Comparison of ENCODE assay signal across 9 mouse cellular contexts in the genomic region with DNA sequence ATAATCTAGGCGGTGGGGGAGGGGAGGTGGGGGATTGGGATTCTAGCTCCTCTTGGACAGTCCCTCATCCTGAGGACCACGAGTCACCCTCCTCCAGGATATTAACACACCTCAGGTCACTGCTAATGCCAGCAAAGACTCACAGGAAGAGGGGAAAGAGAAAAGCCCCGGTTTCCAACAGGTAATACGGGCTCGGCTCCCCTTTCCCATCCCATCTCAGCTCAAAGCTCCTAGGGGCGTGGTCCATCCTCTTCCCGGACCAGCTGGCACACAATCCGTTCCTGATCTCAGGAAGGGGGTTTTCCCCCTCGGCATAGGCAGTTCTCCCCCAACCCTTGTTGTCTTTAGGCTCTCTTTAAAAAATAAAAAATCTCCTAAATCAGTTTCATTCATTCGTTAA. TPM values are rescaled to one million over a fixed set of nuclear protein-coding genes. Genes with fewer than 3 reads are reported as not detected.
DNase-seq lines count a peak whose midpoint lies in the region; ATAC-seq and TF ChIP-seq lines count a peak whose summit lies in the region.
"Had no signal": no experiment of that assay in that cellular context is flagged by ENCODE, and none has a peak within 500 bp of the region (broad histone marks: within the 10 kb centered on the region; RNA-seq: fewer than 3 reads in every experiment).

No protein-coding gene starts in this region.

- no peak for ATAC-seq in lung, embryonic 15.5 days (ENCODE audit: borderline replicate concordance, extremely low read depth, low FRiP score, low TSS enrichment)
- ATAC-seq in intestine, postnatal 0 days: no peak
- peak; percentile 22; the same call in 1 of the 2 replicates for ATAC-seq in neural tube, embryonic 15.5 days (ENCODE audit: low FRiP score)
- no peak for ATAC-seq in CD4-positive, CD25-positive, alpha-beta regulatory T cell, adult 4 months

- H3K4me1 ChIP-seq in lung, embryonic 15.5 days: peaks cover 9% of the 10 kb centered on the region
- no peaks in the 10 kb centered on the region for H3K4me1 ChIP-seq in lung, adult 2 months (ENCODE audit: control insufficient read depth, insufficient read depth, low read length)
- peaks cover 2% of the 10 kb centered on the region; the same call in 1 of the 2 replicates for H3K4me1 ChIP-seq in intestine, postnatal 0 days (replicated peaks; ENCODE audit: control insufficient read depth, insufficient read depth, low read length)
- H3K4me1 ChIP-seq in neural tube, embryonic 15.5 days: peaks cover 33% of the 10 kb centered on the region

- TF ChIP-seq POLR2A in lung, adult 2 months (IDR thresholded peaks at IDR 0.05; ENCODE audit: borderline replicate concordance, extremely low read depth, low read depth, low read length): no peak

- DNase-seq in lung, adult 2 months: no peak
- peak; percentile 44 for DNase-seq in embryo, embryonic 11 days
- no peak for DNase-seq in adrenal gland, adult 18-20 months (ENCODE audit: low spot score in 2 of 2)
- no peak for DNase-seq in adrenal gland, postnatal 36 days

- no peaks in the 10 kb centered on the region for H3K9me3 ChIP-seq in lung, embryonic 15.5 days
- no peaks in the 10 kb centered on the region for H3K9me3 ChIP-seq in intestine, postnatal 0 days (ENCODE audit: control insufficient read depth)
- H3K9me3 ChIP-seq in neural tube, embryonic 15.5 days (replicated peaks): no peaks in the 10 kb centered on the region

- H3K4me2 ChIP-seq in lung, embryonic 15.5 days: peak overlapping the region; percentile 58
- peak overlapping the region; percentile 43 for H3K4me2 ChIP-seq in intestine, postnatal 0 days (replicated peaks; ENCODE audit: low read depth)
- H3K4me2 ChIP-seq in neural tube, embryonic 15.5 days: peak overlapping the region; percentile 62

- H3K9ac ChIP-seq in lung, embryonic 15.5 days: no peak overlapping the region
- no peak overlapping the region for H3K9ac ChIP-seq in intestine, postnatal 0 days (ENCODE audit: low read depth, low read length)
- H3K9ac ChIP-seq in neural tube, embryonic 15.5 days (replicated peaks): peak overlapping the region; percentile 76
- H3K9ac ChIP-seq: liver, embryonic 14.5 days had no signal

- H3K27me3 ChIP-seq in lung, embryonic 15.5 days: peaks cover 47% of the 10 kb centered on the region
- peaks cover 10% of the 10 kb centered on the region for H3K27me3 ChIP-seq in intestine, postnatal 0 days (replicated peaks; ENCODE audit: control insufficient read depth, insufficient read depth, low read length)
- no peaks in the 10 kb centered on the region for H3K27me3 ChIP-seq in neural tube, embryonic 15.5 days (replicated peaks)

- 0% methylated on average over 10 of the region's 10 CpGs for WGBS in lung, embryonic 15.5 days
- 2% methylated on average over 10 of the region's 10 CpGs for WGBS in lung, adult 2 months
- WGBS in intestine, postnatal 0 days: 1% methylated on average over 10 of the region's 10 CpGs
- WGBS in neural tube, embryonic 15.5 days: 0% methylated on average over 10 of the region's 10 CpGs

- no peaks in the 10 kb centered on the region for H3K36me3 ChIP-seq in lung, embryonic 15.5 days
- H3K36me3 ChIP-seq in intestine, postnatal 0 days (ENCODE audit: control insufficient read depth, insufficient read depth): no peaks in the 10 kb centered on the region
- no peaks in the 10 kb centered on the region for H3K36me3 ChIP-seq in neural tube, embryonic 15.5 days

- no peak overlapping the region for H3K27ac ChIP-seq in lung, embryonic 15.5 days
- no peak overlapping the region for H3K27ac ChIP-seq in intestine, postnatal 0 days (ENCODE audit: low read depth, low read length)
- H3K27ac ChIP-seq in neural tube, embryonic 15.5 days (replicated peaks): peak overlapping the region; percentile 86
- H3K27ac ChIP-seq: liver, embryonic 14.5 days had no signal

- H3K4me3 ChIP-seq in lung, embryonic 15.5 days: peak overlapping the region; percentile 25
- no peak overlapping the region for H3K4me3 ChIP-seq in lung, adult 2 months (replicated peaks; ENCODE audit: extremely low read depth, low read depth, low read length)
- peak overlapping the region; percentile 24 for H3K4me3 ChIP-seq in intestine, postnatal 0 days (ENCODE audit: low read depth, low read length)
- peak overlapping the region; percentile 67 for H3K4me3 ChIP-seq in neural tube, embryonic 15.5 days (replicated peaks)

- no peak for TF ChIP-seq CTCF in lung, adult 2 months (IDR thresholded peaks at IDR 0.05; ENCODE audit: insufficient read depth, low read length)
- TF ChIP-seq CTCF in intestine, postnatal 0 days (IDR thresholded peaks at IDR 0.05; ENCODE audit: low read depth): no peak

RNA-seq across cellular contexts. Expression of a gene that starts 0.9 kb away (rescaled TPM):
- 14.0 and 18.6 TPM in 2 replicates for polyA plus RNA-seq in lung, embryonic 15.5 days (2015; fragmentation: Nextera tagmentation; extraction: Ambion mirVana)
- polyA plus RNA-seq in lung, adult 2 months (2012; rRNA removed): 5.5 and 12.2 TPM in 2 replicates
- 39.6 and 40.1 TPM in 2 replicates for polyA plus RNA-seq in intestine, postnatal 0 days (2015; fragmentation: Nextera tagmentation; extraction: Ambion mirVana)
- polyA plus RNA-seq in neural tube, embryonic 15.5 days (2015; fragmentation: Nextera tagmentation; extraction: Ambion mirVana): 1,138 and 1,419 TPM in 2 replicates
- polyA plus RNA-seq in CD4-positive, CD25-positive, alpha-beta regulatory T cell, adult 4 months (2017; shearing (Covaris generic)): not detected
- under 1 TPM; 0.60 to 0.83 TPM for total RNA-seq in adrenal gland, adult 18-20 months (2021)
- total RNA-seq in adrenal gland, postnatal 36 days (2021): 1 to 10 TPM; 1.4 to 2.2 TPM

Comparison
In these comparisons a context has a peak if more than half of its experiments do, and no peak if none do; other contexts are left out.
1. RNA of a gene that starts 0.9 kb away (polyA plus RNA-seq): 1,138 to 1,419 TPM in neural tube, embryonic 15.5 days; 39.6 to 40.1 TPM in intestine, postnatal 0 days, 14.0 to 18.6 TPM in lung, embryonic 15.5 days, 5.5 to 12.2 TPM in lung, adult 2 months and not detected in CD4-positive, CD25-positive, alpha-beta regulatory T cell, adult 4 months; every median in the first group is over 10 times any median in the second.
2. Peak in every context shown above with its lines, with median percentiles within 50 percentile points of each other: H3K4me2 ChIP-seq.